Mouse (Mus musculus): ENCODE measurements around the gene Tanc1. TPM values are rescaled to one million over a fixed set of nuclear protein-coding genes. Genes with fewer than 3 reads are reported as not detected.
A peak's percentile ranks its signal among the peaks of the same experiment; 100 is the strongest.

Tanc1 gene
- polyA plus RNA-seq, 2 experiments: 1.1 to 1.3 TPM

DNA sequence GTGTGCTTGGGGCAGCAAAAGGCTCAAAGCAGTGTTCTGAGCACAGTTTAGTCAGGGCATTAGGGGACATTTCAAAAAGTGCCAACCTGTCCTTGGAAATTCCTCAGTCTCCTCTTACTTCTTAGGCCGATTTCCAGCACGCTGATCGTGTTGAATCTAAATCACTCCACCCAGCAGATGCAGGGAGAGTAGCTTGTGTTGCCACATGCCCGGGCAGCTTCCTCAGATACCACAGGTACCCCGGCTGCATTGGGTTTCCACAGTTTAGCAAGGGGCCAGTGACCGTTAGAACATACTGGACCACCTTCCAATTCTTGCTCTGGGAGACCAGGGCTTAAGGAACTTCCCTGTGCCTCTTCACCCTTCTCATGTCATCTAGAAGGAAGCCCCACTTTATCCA is 164.0 kb downstream of the Tanc1 start:
- 71% methylated on average over 6 of the region's 6 CpGs for WGBS (ENCODE audit: insufficient replicate concordance)
- Histone ChIP-seq H3K9ac (replicated peaks) (no peak overlapping the region), H3K4me1 (replicated peaks; ENCODE audit: control insufficient read depth in 2 of 2, insufficient read depth in 2 of 2, low read length in 1 of 2) (no peaks in the 10 kb centered on the region), H3K9me3 (ENCODE audit: control insufficient read depth, low read length) (no peaks in the 10 kb centered on the region), H3K4me2 (ENCODE audit: low read depth) (no peak overlapping the region), H3K36me3 (replicated peaks; ENCODE audit: control insufficient read depth, insufficient read depth, low read depth) (no peaks in the 10 kb centered on the region), H3K4me3 (ENCODE audit: insufficient read depth in 1 of 2, low read depth in 2 of 2, low read length in 2 of 2) (no peak overlapping the region), H3K27me3 (ENCODE audit: control insufficient read depth, insufficient read depth, low read length) (no peaks in the 10 kb centered on the region), H3K27ac (no peak overlapping the region)
- no peak for ATAC-seq (ENCODE audit: insufficient read depth)
- TF ChIP-seq CTCF (IDR thresholded peaks at IDR 0.05; ENCODE audit: low read depth) (no peak), EP300 (IDR thresholded peaks at IDR 0.05; ENCODE audit: low read depth) (no peak)
- DNase-seq (ENCODE audit: low read depth in 3 of 3, low spot score in 3 of 3): no peak

- peak in 1 of 3 experiments; percentile 11 for DNase-seq (ENCODE audit: low read depth in 3 of 3, low spot score in 3 of 3)
- Histone ChIP-seq H3K4me3 (ENCODE audit: insufficient read depth in 1 of 2, low read depth in 2 of 2, low read length in 2 of 2) (no peak overlapping the region), H3K9ac (replicated peaks) (no peak overlapping the region)
Observed at GRCm38 (mm10) chr2:59779355-59779754, 167.5 kb downstream of the Tanc1 start.

GRCm38 (mm10) chr2:59780240-59780639 is 168.4 kb downstream of the Tanc1 start:
- no peaks in the 10 kb centered on the region for H3K27me3 ChIP-seq (ENCODE audit: control insufficient read depth, insufficient read depth, low read length)
- no peak overlapping the region for H3K4me2 ChIP-seq (ENCODE audit: low read depth)
- TF ChIP-seq CTCF (IDR thresholded peaks at IDR 0.05; ENCODE audit: low read depth): no peak
- no peak for TF ChIP-seq EP300 (IDR thresholded peaks at IDR 0.05; ENCODE audit: low read depth)
- no peak for ATAC-seq (ENCODE audit: insufficient read depth)
- no peak overlapping the region for H3K27ac ChIP-seq
- H3K4me3 ChIP-seq (ENCODE audit: insufficient read depth in 1 of 2, low read depth in 2 of 2, low read length in 2 of 2): no peak overlapping the region
- H3K4me1 ChIP-seq (replicated peaks; ENCODE audit: control insufficient read depth in 2 of 2, insufficient read depth in 2 of 2, low read length in 1 of 2): peaks cover 0 to 2% of the 10 kb centered on the region in 2 experiments; a peak in 1 of 4 replicates
- H3K9ac ChIP-seq (replicated peaks): no peak overlapping the region
- WGBS (ENCODE audit: insufficient replicate concordance): 65% methylated on average over 5 of the region's 5 CpGs
- H3K9me3 ChIP-seq (ENCODE audit: control insufficient read depth, low read length): no peaks in the 10 kb centered on the region
- no peak for DNase-seq (ENCODE audit: low read depth in 3 of 3, low spot score in 3 of 3)
- no peaks in the 10 kb centered on the region for H3K36me3 ChIP-seq (replicated peaks; ENCODE audit: control insufficient read depth, insufficient read depth, low read depth)

More at GRCm38 (mm10) chr2:59779355-59779754, 167.5 kb downstream of the Tanc1 start:
- 0 out of 2 replicates have a peak, but pooled peaks have one; percentile 33 for ATAC-seq (ENCODE audit: insufficient read depth)
- Histone ChIP-seq H3K4me1 (replicated peaks; ENCODE audit: control insufficient read depth in 2 of 2, insufficient read depth in 2 of 2, low read length in 1 of 2) (peaks cover 0 to 2% of the 10 kb centered on the region in 2 experiments; a peak in 1 of 4 replicates), H3K27me3 (ENCODE audit: control insufficient read depth, insufficient read depth, low read length) (no peaks in the 10 kb centered on the region), H3K36me3 (replicated peaks; ENCODE audit: control insufficient read depth, insufficient read depth, low read depth) (no peaks in the 10 kb centered on the region), H3K4me2 (ENCODE audit: low read depth) (no peak overlapping the region), H3K27ac (no peak overlapping the region), H3K9me3 (ENCODE audit: control insufficient read depth, low read length) (no peaks in the 10 kb centered on the region)
- no peak for TF ChIP-seq CTCF (IDR thresholded peaks at IDR 0.05; ENCODE audit: low read depth)
- no peak for TF ChIP-seq EP300 (IDR thresholded peaks at IDR 0.05; ENCODE audit: low read depth)
- 49% methylated on average over 10 of the region's 10 CpGs for WGBS (ENCODE audit: insufficient replicate concordance)

- DNase-seq (ENCODE audit: low read depth in 3 of 3, low spot score in 3 of 3) (no peak), ATAC-seq (ENCODE audit: insufficient read depth) (no peak)
- Histone ChIP-seq H3K9ac (replicated peaks) (no peak overlapping the region), H3K4me2 (ENCODE audit: low read depth) (no peak overlapping the region), H3K27me3 (ENCODE audit: control insufficient read depth, insufficient read depth, low read length) (no peaks in the 10 kb centered on the region), H3K4me3 (ENCODE audit: insufficient read depth in 1 of 2, low read depth in 2 of 2, low read length in 2 of 2) (no peak overlapping the region), H3K36me3 (replicated peaks; ENCODE audit: control insufficient read depth, insufficient read depth, low read depth) (no peaks in the 10 kb centered on the region), H3K9me3 (ENCODE audit: control insufficient read depth, low read length) (no peaks in the 10 kb centered on the region), H3K4me1 (replicated peaks; ENCODE audit: control insufficient read depth in 2 of 2, insufficient read depth in 2 of 2, low read length in 1 of 2) (peaks cover 0 to 2% of the 10 kb centered on the region in 2 experiments; a peak in 1 of 4 replicates), H3K27ac (no peak overlapping the region)
- 60% methylated on average over 12 of the region's 12 CpGs for WGBS (ENCODE audit: insufficient replicate concordance)
- TF ChIP-seq EP300 (IDR thresholded peaks at IDR 0.05; ENCODE audit: low read depth) (no peak), CTCF (IDR thresholded peaks at IDR 0.05; ENCODE audit: low read depth) (no peak)
Observed at GRCm38 (mm10) chr2:59783055-59783831, 171.4 kb downstream of the Tanc1 start.

DNA sequence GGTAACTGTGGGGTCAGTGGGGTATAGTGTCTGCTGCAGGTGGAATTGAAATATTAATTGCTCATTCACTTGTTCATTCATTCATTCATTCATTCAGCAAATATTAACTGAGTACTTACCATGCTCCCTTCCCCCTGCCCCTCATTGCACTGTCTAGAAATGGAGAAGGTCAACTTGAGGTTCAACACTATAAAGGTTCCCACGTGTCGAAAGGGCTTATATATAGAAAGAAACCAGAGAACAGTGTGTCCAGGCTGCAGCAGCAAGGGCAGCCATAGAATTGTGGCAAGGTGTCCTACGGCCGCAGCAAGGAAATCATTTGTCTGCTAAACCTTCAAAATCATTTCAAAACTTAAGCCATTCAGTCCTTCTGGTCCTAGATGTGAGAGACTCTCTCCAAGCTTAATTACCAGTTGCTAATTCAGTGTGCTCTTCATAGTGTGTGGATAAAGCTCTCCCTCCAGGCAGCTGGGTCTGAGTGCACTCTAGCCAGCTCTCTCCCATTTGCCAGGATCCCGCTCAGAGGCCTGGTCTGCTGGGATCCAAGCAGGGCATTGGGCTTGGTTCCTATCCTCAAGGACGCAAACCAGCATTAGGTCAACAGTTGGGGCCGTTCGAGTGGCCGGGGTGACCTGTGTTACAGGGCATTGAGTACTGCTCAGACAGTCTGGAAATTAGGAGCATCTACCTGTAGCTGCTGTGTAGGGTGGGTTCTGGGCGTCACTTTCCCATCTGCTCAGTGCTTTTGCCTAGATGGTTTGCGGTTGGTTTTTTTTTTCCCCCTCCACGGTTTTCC is 172.2 kb downstream of the Tanc1 start:
- no peak overlapping the region for H3K4me3 ChIP-seq (ENCODE audit: insufficient read depth in 1 of 2, low read depth in 2 of 2, low read length in 2 of 2)
- no peak overlapping the region for H3K4me2 ChIP-seq (ENCODE audit: low read depth)
- no peak overlapping the region for H3K27ac ChIP-seq
- peaks cover 0 to 2% of the 10 kb centered on the region in 2 experiments; a peak in 1 of 4 replicates for H3K4me1 ChIP-seq (replicated peaks; ENCODE audit: control insufficient read depth in 2 of 2, insufficient read depth in 2 of 2, low read length in 1 of 2)
- TF ChIP-seq EP300 (IDR thresholded peaks at IDR 0.05; ENCODE audit: low read depth) (no peak), CTCF (IDR thresholded peaks at IDR 0.05; ENCODE audit: low read depth) (no peak)
- H3K36me3 ChIP-seq (replicated peaks; ENCODE audit: control insufficient read depth, insufficient read depth, low read depth): no peaks in the 10 kb centered on the region
- no peak for ATAC-seq (ENCODE audit: insufficient read depth)
- no peaks in the 10 kb centered on the region for H3K9me3 ChIP-seq (ENCODE audit: control insufficient read depth, low read length)
- no peak overlapping the region for H3K9ac ChIP-seq (replicated peaks)
- DNase-seq (ENCODE audit: low read depth in 3 of 3, low spot score in 3 of 3): no peak
- WGBS (ENCODE audit: insufficient replicate concordance): 65% methylated on average over 12 of the region's 12 CpGs
- no peaks in the 10 kb centered on the region for H3K27me3 ChIP-seq (ENCODE audit: control insufficient read depth, insufficient read depth, low read length)
